Mouse (Mus musculus): Measurements from ENCODE around the gene Hmg20b. TPM values are rescaled to one million over a fixed set of nuclear protein-coding genes. Genes with fewer than 3 reads are reported as not detected.

Hmg20b gene
- polyA plus RNA-seq, 1 experiment from 2014 or later, result 69.0 TPM

- Histone ChIP-seq H3K27ac (ENCODE audit: low read length) (peak overlapping the region; percentile 43), H3K36me3 (ENCODE audit: control insufficient read depth, insufficient read depth, low read length) (no peaks in the 10 kb centered on the region), H3K9ac (ENCODE audit: low read depth, low read length) (no peak overlapping the region), H3K4me3 (ENCODE audit: low read length) (no peak overlapping the region), H3K27me3 (replicated peaks; ENCODE audit: control insufficient read depth, insufficient read depth, low read length) (no peaks in the 10 kb centered on the region), H3K4me1 (ENCODE audit: control insufficient read depth, insufficient read depth, low read length) (peaks cover 66% of the 10 kb centered on the region), H3K9me3 (ENCODE audit: control insufficient read depth, low read length) (no peaks in the 10 kb centered on the region), H3K4me2 (ENCODE audit: low read depth, low read length) (no peak overlapping the region)
- no peak for ATAC-seq
- 90% methylated on average over 17 of the region's 17 CpGs for WGBS
Observed at GRCm38 (mm10) chr10:81298369-81299100, 51.7 kb downstream of the Hmg20b start.

DNA sequence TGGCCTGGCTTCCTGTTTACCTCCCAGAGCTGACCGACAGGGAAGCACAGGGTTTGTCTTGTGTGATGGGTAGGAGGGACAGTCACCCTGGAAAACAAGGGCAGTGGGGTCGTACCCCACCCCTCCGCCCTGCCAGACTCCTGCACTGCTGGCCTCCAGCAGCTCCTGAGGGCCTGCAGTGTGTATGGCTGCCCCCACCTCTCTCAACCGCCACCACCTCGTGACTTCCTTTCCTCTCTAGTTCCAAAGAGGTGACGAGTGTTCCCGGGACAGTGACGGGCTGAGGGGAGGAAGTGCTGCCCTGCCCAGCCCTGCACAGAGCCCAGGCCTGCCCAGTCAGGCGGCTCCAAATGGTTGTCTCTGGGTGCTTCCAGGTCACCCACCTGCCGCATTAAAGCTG is 52.4 kb downstream of the Hmg20b start:
- Histone ChIP-seq H3K4me1 (ENCODE audit: control insufficient read depth, insufficient read depth, low read length) (peaks cover 59% of the 10 kb centered on the region), H3K27ac (ENCODE audit: low read length) (peak overlapping the region; percentile 43), H3K4me2 (ENCODE audit: low read depth, low read length) (no peak overlapping the region), H3K27me3 (replicated peaks; ENCODE audit: control insufficient read depth, insufficient read depth, low read length) (no peaks in the 10 kb centered on the region), H3K4me3 (ENCODE audit: low read length) (no peak overlapping the region), H3K9me3 (ENCODE audit: control insufficient read depth, low read length) (no peaks in the 10 kb centered on the region), H3K9ac (ENCODE audit: low read depth, low read length) (peak overlapping the region; percentile 17), H3K36me3 (ENCODE audit: control insufficient read depth, insufficient read depth, low read length) (no peaks in the 10 kb centered on the region)
- WGBS, result 40% methylated on average over 10 of the region's 10 CpGs
- no peak for ATAC-seq

DNA sequence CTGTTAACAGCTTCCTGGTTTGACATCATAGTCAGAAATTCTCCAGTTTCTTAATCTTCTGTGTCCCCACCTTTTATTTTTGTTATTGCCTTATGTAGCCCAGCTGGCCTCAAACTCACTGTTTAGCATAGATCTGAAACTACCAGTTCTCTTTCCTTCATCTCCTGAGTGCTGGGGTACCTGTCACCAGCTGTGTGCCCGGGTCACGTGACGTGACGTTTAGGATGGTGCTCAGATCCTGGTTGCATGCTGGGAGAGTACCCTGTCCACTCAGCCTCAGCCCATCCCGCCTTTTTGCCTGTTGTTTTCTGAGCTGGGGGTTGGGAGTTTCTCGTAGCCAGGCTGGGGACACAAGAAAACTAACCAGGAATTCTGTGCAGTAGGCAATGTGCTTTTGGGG is 53.0 kb downstream of the Hmg20b start:
- H3K4me3 ChIP-seq (ENCODE audit: low read length), result no peak overlapping the region
- ATAC-seq, result no peak
- no peak overlapping the region for H3K4me2 ChIP-seq (ENCODE audit: low read depth, low read length)
- H3K27ac ChIP-seq (ENCODE audit: low read length), result peak overlapping the region; percentile 43
- 74% methylated on average over 6 of the region's 6 CpGs for WGBS
- no peaks in the 10 kb centered on the region for H3K9me3 ChIP-seq (ENCODE audit: control insufficient read depth, low read length)
- no peaks in the 10 kb centered on the region for H3K36me3 ChIP-seq (ENCODE audit: control insufficient read depth, insufficient read depth, low read length)
- no peak overlapping the region for H3K9ac ChIP-seq (ENCODE audit: low read depth, low read length)
- H3K27me3 ChIP-seq (replicated peaks; ENCODE audit: control insufficient read depth, insufficient read depth, low read length), result no peaks in the 10 kb centered on the region
- H3K4me1 ChIP-seq (ENCODE audit: control insufficient read depth, insufficient read depth, low read length), result peaks cover 53% of the 10 kb centered on the region

Small RNA genes lying within 50 kb of the gene (microRNA-seq; reads per million reads assigned to microRNA genes)
- gene Mir6913, result not detected

Other genes starting within 250 kb of the Hmg20b start
- 214 and 225 TPM in 2 replicates for gene Map2k2, start 244.6 kb downstream of the Hmg20b start, polyA plus RNA-seq (2015; fragmentation: Nextera tagmentation; extraction: Ambion mirVana)
- 46.2 and 47.4 TPM in 2 replicates for gene Zbtb7a, start 215.3 kb downstream of the Hmg20b start, polyA plus RNA-seq (2015; fragmentation: Nextera tagmentation; extraction: Ambion mirVana)
- 52.5 and 54.4 TPM in 2 replicates for gene Pias4, start 182.6 kb downstream of the Hmg20b start, polyA plus RNA-seq (2015; fragmentation: Nextera tagmentation; extraction: Ambion mirVana)
- 526 and 531 TPM in 2 replicates for gene Eef2, start 173.8 kb downstream of the Hmg20b start, polyA plus RNA-seq (2015; fragmentation: Nextera tagmentation; extraction: Ambion mirVana)
- 15.4 and 47.6 TPM in 2 replicates for gene Dapk3, start 167.5 kb downstream of the Hmg20b start, polyA plus RNA-seq (2015; fragmentation: Nextera tagmentation; extraction: Ambion mirVana)
- gene 4930442H23Rik, start 166.6 kb downstream of the Hmg20b start, polyA plus RNA-seq (2015; fragmentation: Nextera tagmentation; extraction: Ambion mirVana), result not detected in 2 replicates
- 0.17 TPM in 1 of 2 replicates, not detected in the other for gene Nmrk2, start 148.4 kb downstream of the Hmg20b start, polyA plus RNA-seq (2015; fragmentation: Nextera tagmentation; extraction: Ambion mirVana)
- gene Atcay, start 119.6 kb downstream of the Hmg20b start, polyA plus RNA-seq (2015; fragmentation: Nextera tagmentation; extraction: Ambion mirVana), result 1.4 and 1.5 TPM in 2 replicates
- 7.1 and 8.0 TPM in 2 replicates for gene Zfr2, start 117.3 kb downstream of the Hmg20b start, polyA plus RNA-seq (2015; fragmentation: Nextera tagmentation; extraction: Ambion mirVana)
- gene Matk, start 97.5 kb downstream of the Hmg20b start, polyA plus RNA-seq (2015; fragmentation: Nextera tagmentation; extraction: Ambion mirVana), result 2.0 and 2.3 TPM in 2 replicates
- gene Mrpl54, start 83.5 kb downstream of the Hmg20b start, polyA plus RNA-seq (2015; fragmentation: Nextera tagmentation; extraction: Ambion mirVana), result 240 and 249 TPM in 2 replicates
- gene Apba3, start 83.5 kb downstream of the Hmg20b start, polyA plus RNA-seq (2015; fragmentation: Nextera tagmentation; extraction: Ambion mirVana), result 72.2 and 83.1 TPM in 2 replicates
- 53.2 and 56.6 TPM in 2 replicates for gene Tjp3, start 58.9 kb downstream of the Hmg20b start, polyA plus RNA-seq (2015; fragmentation: Nextera tagmentation; extraction: Ambion mirVana)
- gene Pip5k1c, start 57.5 kb downstream of the Hmg20b start, polyA plus RNA-seq (2015; fragmentation: Nextera tagmentation; extraction: Ambion mirVana), result 35.4 and 40.5 TPM in 2 replicates
- 28.7 and 29.0 TPM in 2 replicates for gene Cactin, start 29.4 kb downstream of the Hmg20b start, polyA plus RNA-seq (2015; fragmentation: Nextera tagmentation; extraction: Ambion mirVana)
- 21.2 and 21.3 TPM in 2 replicates for gene Tbxa2r, start 21.7 kb downstream of the Hmg20b start, polyA plus RNA-seq (2015; fragmentation: Nextera tagmentation; extraction: Ambion mirVana)
- 0.06 and 0.12 TPM in 2 replicates for gene Gipc3, start 7.2 kb downstream of the Hmg20b start, polyA plus RNA-seq (2015; fragmentation: Nextera tagmentation; extraction: Ambion mirVana)
- 21.6 and 32.4 TPM in 2 replicates for gene Mfsd12, start 7.0 kb upstream of the Hmg20b start, polyA plus RNA-seq (2015; fragmentation: Nextera tagmentation; extraction: Ambion mirVana)
- gene 4930404N11Rik, start 15.3 kb upstream of the Hmg20b start, polyA plus RNA-seq (2015; fragmentation: Nextera tagmentation; extraction: Ambion mirVana), result 1.4 and 2.7 TPM in 2 replicates
- 73.2 and 78.7 TPM in 2 replicates for gene Fzr1, start 28.0 kb upstream of the Hmg20b start, polyA plus RNA-seq (2015; fragmentation: Nextera tagmentation; extraction: Ambion mirVana)
- gene Dohh, start 33.9 kb upstream of the Hmg20b start, polyA plus RNA-seq (2015; fragmentation: Nextera tagmentation; extraction: Ambion mirVana), result 102 and 109 TPM in 2 replicates
- gene Gm48551, start 34.0 kb upstream of the Hmg20b start, polyA plus RNA-seq (2015; fragmentation: Nextera tagmentation; extraction: Ambion mirVana), result 2.9 and 3.7 TPM in 2 replicates
- gene Gm48552, start 38.5 kb upstream of the Hmg20b start, polyA plus RNA-seq (2015; fragmentation: Nextera tagmentation; extraction: Ambion mirVana), result 0.55 and 1.8 TPM in 2 replicates
- gene Smim24, start 42.6 kb upstream of the Hmg20b start, polyA plus RNA-seq (2015; fragmentation: Nextera tagmentation; extraction: Ambion mirVana), result 426 and 504 TPM in 2 replicates
- gene Nfic, start 105.2 kb upstream of the Hmg20b start, polyA plus RNA-seq (2015; fragmentation: Nextera tagmentation; extraction: Ambion mirVana), result 49.8 and 55.8 TPM in 2 replicates
- gene Celf5, start 132.2 kb upstream of the Hmg20b start, polyA plus RNA-seq (2015; fragmentation: Nextera tagmentation; extraction: Ambion mirVana), result 1.4 and 1.5 TPM in 2 replicates
- gene Ncln, start 145.9 kb upstream of the Hmg20b start, polyA plus RNA-seq (2015; fragmentation: Nextera tagmentation; extraction: Ambion mirVana), result 126 and 137 TPM in 2 replicates
- gene S1pr4, start 149.7 kb upstream of the Hmg20b start, polyA plus RNA-seq (2015; fragmentation: Nextera tagmentation; extraction: Ambion mirVana), result 0.86 and 0.99 TPM in 2 replicates
- gene Gna15, start 173.7 kb upstream of the Hmg20b start, polyA plus RNA-seq (2015; fragmentation: Nextera tagmentation; extraction: Ambion mirVana), result 1.1 and 1.5 TPM in 2 replicates
- gene Gna11, start 194.7 kb upstream of the Hmg20b start, polyA plus RNA-seq (2015; fragmentation: Nextera tagmentation; extraction: Ambion mirVana), result 296 and 339 TPM in 2 replicates
- gene Aes, start 209.0 kb upstream of the Hmg20b start, polyA plus RNA-seq (2015; fragmentation: Nextera tagmentation; extraction: Ambion mirVana), result 473 and 518 TPM in 2 replicates
- 12.6 and 13.6 TPM in 2 replicates for gene Tle2, start 224.1 kb upstream of the Hmg20b start, polyA plus RNA-seq (2015; fragmentation: Nextera tagmentation; extraction: Ambion mirVana)

Measured in intestine, embryonic 16.5 days (tissue).